Mouse (Mus musculus): Measurements from ENCODE around the gene Psmc5. TPM values are rescaled to one million over a fixed set of nuclear protein-coding genes. Genes with fewer than 3 reads are reported as not detected.

The Psmc5 gene
- polyA plus RNA-seq, 1 experiment from 2014 or later, result 396 TPM

- no peaks in the 10 kb centered on the region for H3K36me3 ChIP-seq (ENCODE audit: control insufficient read depth, insufficient read depth, low read length)
- ATAC-seq (ENCODE audit: low FRiP score) (no peak), DNase-seq (ENCODE audit: low spot score, missing footprints) (no peak)
- no peak overlapping the region for H3K4me2 ChIP-seq
- H3K9me3 ChIP-seq (ENCODE audit: control insufficient read depth, low read length), result no peaks in the 10 kb centered on the region
- 76% methylated on average over 11 of the region's 11 CpGs for WGBS
- H3K27ac ChIP-seq (ENCODE audit: low read depth, low read length), result no peak overlapping the region
- no peak overlapping the region for H3K9ac ChIP-seq (ENCODE audit: low read length)
- H3K4me1 ChIP-seq (ENCODE audit: control insufficient read depth, insufficient read depth, low read length), result no peaks in the 10 kb centered on the region
- no peaks in the 10 kb centered on the region for H3K27me3 ChIP-seq (ENCODE audit: control insufficient read depth, insufficient read depth, low read length)
- no peak overlapping the region for H3K4me3 ChIP-seq (ENCODE audit: low read depth, low read length)
Measured at GRCm38 (mm10) chr11:106286987-106287386, 31.0 kb downstream of the Psmc5 start.

- no peak for DNase-seq (ENCODE audit: low spot score, missing footprints)
- Histone ChIP-seq H3K4me3 (ENCODE audit: low read depth, low read length) (no peak overlapping the region), H3K4me2 (no peak overlapping the region), H3K4me1 (ENCODE audit: control insufficient read depth, insufficient read depth, low read length) (no peaks in the 10 kb centered on the region), H3K9ac (ENCODE audit: low read length) (no peak overlapping the region), H3K9me3 (ENCODE audit: control insufficient read depth, low read length) (no peaks in the 10 kb centered on the region), H3K27me3 (ENCODE audit: control insufficient read depth, insufficient read depth, low read length) (no peaks in the 10 kb centered on the region), H3K27ac (ENCODE audit: low read depth, low read length) (no peak overlapping the region), H3K36me3 (ENCODE audit: control insufficient read depth, insufficient read depth, low read length) (no peaks in the 10 kb centered on the region)
- 76% methylated on average over 8 of the region's 8 CpGs for WGBS
- no peak for ATAC-seq (ENCODE audit: low FRiP score)
Measured at GRCm38 (mm10) chr11:106289369-106289768, 33.4 kb downstream of the Psmc5 start.

GRCm38 (mm10) chr11:106290376-106290775, 34.4 kb downstream of the Psmc5 start:
- DNase-seq (ENCODE audit: low spot score, missing footprints) (no peak), ATAC-seq (ENCODE audit: low FRiP score) (no peak)
- Histone ChIP-seq H3K36me3 (ENCODE audit: control insufficient read depth, insufficient read depth, low read length) (no peaks in the 10 kb centered on the region), H3K27me3 (ENCODE audit: control insufficient read depth, insufficient read depth, low read length) (no peaks in the 10 kb centered on the region), H3K9ac (ENCODE audit: low read length) (no peak overlapping the region), H3K27ac (ENCODE audit: low read depth, low read length) (no peak overlapping the region), H3K4me2 (no peak overlapping the region), H3K4me1 (ENCODE audit: control insufficient read depth, insufficient read depth, low read length) (no peaks in the 10 kb centered on the region), H3K4me3 (ENCODE audit: low read depth, low read length) (no peak overlapping the region), H3K9me3 (ENCODE audit: control insufficient read depth, low read length) (no peaks in the 10 kb centered on the region)
- WGBS, result 90% methylated on average over 5 of the region's 5 CpGs

- DNase-seq (ENCODE audit: low spot score, missing footprints) (peak; percentile 73), ATAC-seq (ENCODE audit: low FRiP score) (no peak)
- no peaks in the 10 kb centered on the region for H3K36me3 ChIP-seq (ENCODE audit: control insufficient read depth, insufficient read depth, low read length)
- H3K27ac ChIP-seq (ENCODE audit: low read depth, low read length), result no peak overlapping the region
- no peak overlapping the region for H3K4me3 ChIP-seq (ENCODE audit: low read depth, low read length)
- no peaks in the 10 kb centered on the region for H3K9me3 ChIP-seq (ENCODE audit: control insufficient read depth, low read length)
- H3K27me3 ChIP-seq (ENCODE audit: control insufficient read depth, insufficient read depth, low read length), result no peaks in the 10 kb centered on the region
- H3K4me1 ChIP-seq (ENCODE audit: control insufficient read depth, insufficient read depth, low read length), result no peaks in the 10 kb centered on the region
- 84% methylated on average over 2 of the region's 2 CpGs for WGBS
- H3K4me2 ChIP-seq, result no peak overlapping the region
- no peak overlapping the region for H3K9ac ChIP-seq (ENCODE audit: low read length)
Measured at GRCm38 (mm10) chr11:106291861-106292260, 35.9 kb downstream of the Psmc5 start.

- no peak for DNase-seq (ENCODE audit: low spot score, missing footprints)
- H3K27me3 ChIP-seq (ENCODE audit: control insufficient read depth, insufficient read depth, low read length), result no peaks in the 10 kb centered on the region
- no peak within 1 kb of the TSS for H3K4me3 ChIP-seq (ENCODE audit: low read depth, low read length)
- no peak for ATAC-seq (ENCODE audit: low FRiP score)
- H3K9ac ChIP-seq (ENCODE audit: low read length), result no peak within 1 kb of the TSS; the same call in 1 of the 2 replicates
- H3K27ac ChIP-seq (ENCODE audit: low read depth, low read length), result no peak within 1 kb of the TSS
- H3K4me2 ChIP-seq, result no peak within 1 kb of the TSS
- no peaks in the 10 kb centered on the region for H3K9me3 ChIP-seq (ENCODE audit: control insufficient read depth, low read length)
- no peaks in the 10 kb centered on the region for H3K4me1 ChIP-seq (ENCODE audit: control insufficient read depth, insufficient read depth, low read length)
- 87% methylated on average over 9 of the region's 9 CpGs for WGBS
- no peaks in the 10 kb centered on the region for H3K36me3 ChIP-seq (ENCODE audit: control insufficient read depth, insufficient read depth, low read length)
Measured at GRCm38 (mm10) chr11:106301765-106302164, 45.8 kb downstream of the Psmc5 start, which contains the start of gene Gh. Gh (minus strand) TSS chr11:106301865.

- H3K27me3 ChIP-seq (ENCODE audit: control insufficient read depth, insufficient read depth, low read length), result no peaks in the 10 kb centered on the region
- no peak overlapping the region for H3K4me2 ChIP-seq
- H3K27ac ChIP-seq (ENCODE audit: low read depth, low read length), result no peak overlapping the region
- no peak overlapping the region for H3K9ac ChIP-seq (ENCODE audit: low read length)
- no peak overlapping the region for H3K4me3 ChIP-seq (ENCODE audit: low read depth, low read length)
- WGBS, result 25% methylated on average over 2 of the region's 2 CpGs
- H3K4me1 ChIP-seq (ENCODE audit: control insufficient read depth, insufficient read depth, low read length), result no peaks in the 10 kb centered on the region
- H3K36me3 ChIP-seq (ENCODE audit: control insufficient read depth, insufficient read depth, low read length), result no peaks in the 10 kb centered on the region
- DNase-seq (ENCODE audit: low spot score, missing footprints) (peak; percentile 95), ATAC-seq (ENCODE audit: low FRiP score) (no peak)
- no peaks in the 10 kb centered on the region for H3K9me3 ChIP-seq (ENCODE audit: control insufficient read depth, low read length)
Measured at GRCm38 (mm10) chr11:106302634-106303033, 46.7 kb downstream of the Psmc5 start.

GRCm38 (mm10) chr11:106305348-106306064, 49.6 kb downstream of the Psmc5 start:
- no peaks in the 10 kb centered on the region for H3K9me3 ChIP-seq (ENCODE audit: control insufficient read depth, low read length)
- H3K4me1 ChIP-seq (ENCODE audit: control insufficient read depth, insufficient read depth, low read length), result no peaks in the 10 kb centered on the region
- H3K27me3 ChIP-seq (ENCODE audit: control insufficient read depth, insufficient read depth, low read length), result no peaks in the 10 kb centered on the region
- WGBS, result 87% methylated on average over 10 of the region's 10 CpGs
- H3K4me3 ChIP-seq (ENCODE audit: low read depth, low read length), result no peak overlapping the region
- H3K36me3 ChIP-seq (ENCODE audit: control insufficient read depth, insufficient read depth, low read length), result no peaks in the 10 kb centered on the region
- no peak overlapping the region for H3K9ac ChIP-seq (ENCODE audit: low read length)
- ATAC-seq (ENCODE audit: low FRiP score), result no peak
- H3K27ac ChIP-seq (ENCODE audit: low read depth, low read length), result no peak overlapping the region
- DNase-seq (ENCODE audit: low spot score, missing footprints), result no peak
- no peak overlapping the region for H3K4me2 ChIP-seq

GRCm38 (mm10) chr11:106306065-106306385, 50.1 kb downstream of the Psmc5 start:
- H3K9ac ChIP-seq (ENCODE audit: low read length), result no peak overlapping the region
- 83% methylated on average over 3 of the region's 3 CpGs for WGBS
- H3K4me1 ChIP-seq (ENCODE audit: control insufficient read depth, insufficient read depth, low read length), result no peaks in the 10 kb centered on the region
- no peaks in the 10 kb centered on the region for H3K9me3 ChIP-seq (ENCODE audit: control insufficient read depth, low read length)
- H3K27me3 ChIP-seq (ENCODE audit: control insufficient read depth, insufficient read depth, low read length), result no peaks in the 10 kb centered on the region
- DNase-seq (ENCODE audit: low spot score, missing footprints) (no peak), ATAC-seq (ENCODE audit: low FRiP score) (no peak)
- no peak overlapping the region for H3K27ac ChIP-seq (ENCODE audit: low read depth, low read length)
- H3K36me3 ChIP-seq (ENCODE audit: control insufficient read depth, insufficient read depth, low read length), result no peaks in the 10 kb centered on the region
- no peak overlapping the region for H3K4me2 ChIP-seq
- no peak overlapping the region for H3K4me3 ChIP-seq (ENCODE audit: low read depth, low read length)

- no peaks in the 10 kb centered on the region for H3K36me3 ChIP-seq (ENCODE audit: control insufficient read depth, insufficient read depth, low read length)
- WGBS, result 86% methylated on average over 9 of the region's 9 CpGs
Measured at GRCm38 (mm10) chr11:106306758-106307157, 50.8 kb downstream of the Psmc5 start.

More at GRCm38 (mm10) chr11:106306758-106307157, 50.8 kb downstream of the Psmc5 start:
- Histone ChIP-seq H3K4me3 (ENCODE audit: low read depth, low read length) (no peak overlapping the region), H3K9ac (ENCODE audit: low read length) (no peak overlapping the region), H3K27ac (ENCODE audit: low read depth, low read length) (no peak overlapping the region), H3K4me2 (no peak overlapping the region), H3K27me3 (ENCODE audit: control insufficient read depth, insufficient read depth, low read length) (no peaks in the 10 kb centered on the region), H3K9me3 (ENCODE audit: control insufficient read depth, low read length) (no peaks in the 10 kb centered on the region), H3K4me1 (ENCODE audit: control insufficient read depth, insufficient read depth, low read length) (no peaks in the 10 kb centered on the region)
- no peak for DNase-seq (ENCODE audit: low spot score, missing footprints)
- no peak for ATAC-seq (ENCODE audit: low FRiP score)

Data from midbrain, embryonic 11.5 days (tissue).